Mouse (Mus musculus): Measurements from ENCODE around the gene Gm1123. TPM values are rescaled to one million over a fixed set of nuclear protein-coding genes. Genes with fewer than 3 reads are reported as not detected.

The Gm1123 gene
- total RNA-seq, 1 experiment, result not detected

DNA sequence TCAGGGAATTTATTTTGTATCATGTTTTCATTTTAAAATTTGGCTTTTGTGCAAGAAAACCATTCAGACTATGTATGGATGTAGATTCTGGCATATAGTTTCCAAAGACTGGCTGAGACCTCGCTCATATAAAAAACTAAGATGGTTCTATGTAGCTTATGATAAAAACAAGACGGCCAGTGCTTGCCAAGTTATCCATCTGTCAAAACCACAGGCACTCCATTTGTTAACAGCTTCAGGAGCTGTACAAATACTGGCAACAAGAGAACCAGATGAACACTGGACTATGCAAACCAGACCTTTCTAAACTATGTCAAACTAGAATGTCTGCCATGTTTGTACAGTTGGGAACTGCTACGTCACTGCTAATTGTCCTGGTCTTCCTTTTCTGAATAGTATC, 22.2 kb upstream of the Gm1123 start:
- Histone ChIP-seq H3K9me3 (ENCODE audit: control insufficient read depth, insufficient read depth, low read depth, low read length) (no peaks in the 10 kb centered on the region), H3K9ac (ENCODE audit: insufficient read depth, low read depth, low read length, poor library complexity, severe bottlenecking) (no peak overlapping the region), H3K4me3 (ENCODE audit: insufficient read depth in 1 of 2, low read depth in 1 of 2, low read length in 2 of 2, poor library complexity in 1 of 2, severe bottlenecking in 1 of 2) (no peak overlapping the region), H3K4me1 (ENCODE audit: control insufficient read depth in 2 of 2, insufficient read depth in 2 of 2, low read length in 2 of 2, poor library complexity in 1 of 2) (no peaks in the 10 kb centered on the region), H3K36me3 (ENCODE audit: control insufficient read depth, insufficient read depth, low read length, poor library complexity, severe bottlenecking) (peaks cover 24% of the 10 kb centered on the region), H3K27ac (ENCODE audit: insufficient read depth, low read depth, low read length, poor library complexity, severe bottlenecking) (no peak overlapping the region)
- TF ChIP-seq HCFC1 (IDR thresholded peaks at IDR 0.05; ENCODE audit: borderline replicate concordance, insufficient read depth, low read length), result no peak
- TF ChIP-seq CHD2 (IDR thresholded peaks at IDR 0.05; ENCODE audit: low read depth, low read length), result no peak
- no peak for TF ChIP-seq ZC3H11A (IDR thresholded peaks at IDR 0.05; ENCODE audit: borderline replicate concordance, low read depth, low read length)
- TF ChIP-seq MAFK (IDR thresholded peaks at IDR 0.05; ENCODE audit: insufficient read depth, low read depth, low read length), result no peak
- no peak for TF ChIP-seq ZNF384 (IDR thresholded peaks at IDR 0.05; ENCODE audit: low read depth, low read length)
- DNase-seq (ENCODE audit: low read depth, low spot score), result no peak
- in situ Hi-C loops (cut with MboI; ENCODE audit: low sequenced_read_pairs in 2 of 2, unreplicated experiment in 2 of 2), result loop anchor here in 1 of 2 experiments (25.0 kb wide), 1 partner anchor 180 kb away; the partner anchor contains the start of genes Cep70 and Faiml

DNA sequence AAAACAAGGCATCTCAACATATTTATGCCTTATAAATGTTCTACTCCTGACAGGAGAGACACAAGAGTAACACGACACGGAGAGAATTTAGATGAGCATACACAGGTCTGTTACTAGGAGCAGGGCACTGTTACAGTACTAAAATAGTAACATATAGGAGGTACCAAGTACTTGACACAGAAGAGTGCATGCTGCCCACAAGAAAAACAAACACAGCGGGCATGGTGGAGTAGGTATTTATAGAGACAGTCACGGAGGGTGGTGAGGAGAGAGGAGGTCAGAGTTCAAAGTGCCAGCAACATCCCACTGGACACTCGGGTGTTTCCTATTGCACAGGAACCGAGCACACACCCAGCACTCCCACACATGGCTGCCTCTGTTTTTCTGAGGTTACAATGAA, 14.2 kb upstream of the Gm1123 start:
- no peak overlapping the region for H3K9ac ChIP-seq (ENCODE audit: insufficient read depth, low read depth, low read length, poor library complexity, severe bottlenecking)
- H3K36me3 ChIP-seq (ENCODE audit: control insufficient read depth, insufficient read depth, low read length, poor library complexity, severe bottlenecking), result peaks cover 26% of the 10 kb centered on the region
- TF ChIP-seq ZNF384 (IDR thresholded peaks at IDR 0.05; ENCODE audit: low read depth, low read length), result no peak
- TF ChIP-seq MAFK (IDR thresholded peaks at IDR 0.05; ENCODE audit: insufficient read depth, low read depth, low read length), result no peak
- no peak for TF ChIP-seq CHD2 (IDR thresholded peaks at IDR 0.05; ENCODE audit: low read depth, low read length)
- TF ChIP-seq HCFC1 (IDR thresholded peaks at IDR 0.05; ENCODE audit: borderline replicate concordance, insufficient read depth, low read length), result no peak
- TF ChIP-seq ZC3H11A (IDR thresholded peaks at IDR 0.05; ENCODE audit: borderline replicate concordance, low read depth, low read length), result no peak
- no peak overlapping the region for H3K27ac ChIP-seq (ENCODE audit: insufficient read depth, low read depth, low read length, poor library complexity, severe bottlenecking)
- no peaks in the 10 kb centered on the region for H3K4me1 ChIP-seq (ENCODE audit: control insufficient read depth in 2 of 2, insufficient read depth in 2 of 2, low read length in 2 of 2, poor library complexity in 1 of 2)
- DNase-seq (ENCODE audit: low read depth, low spot score), result no peak
- in situ Hi-C loops (cut with MboI; ENCODE audit: low sequenced_read_pairs in 2 of 2, unreplicated experiment in 2 of 2), result loop anchor here in 1 of 2 experiments (25.0 kb wide), 1 partner anchor 188 kb away; the partner anchor contains the start of genes Cep70 and Faiml
- H3K4me3 ChIP-seq (ENCODE audit: insufficient read depth in 1 of 2, low read depth in 1 of 2, low read length in 2 of 2, poor library complexity in 1 of 2, severe bottlenecking in 1 of 2), result no peak overlapping the region
- H3K9me3 ChIP-seq (ENCODE audit: control insufficient read depth, insufficient read depth, low read depth, low read length), result no peaks in the 10 kb centered on the region

DNA sequence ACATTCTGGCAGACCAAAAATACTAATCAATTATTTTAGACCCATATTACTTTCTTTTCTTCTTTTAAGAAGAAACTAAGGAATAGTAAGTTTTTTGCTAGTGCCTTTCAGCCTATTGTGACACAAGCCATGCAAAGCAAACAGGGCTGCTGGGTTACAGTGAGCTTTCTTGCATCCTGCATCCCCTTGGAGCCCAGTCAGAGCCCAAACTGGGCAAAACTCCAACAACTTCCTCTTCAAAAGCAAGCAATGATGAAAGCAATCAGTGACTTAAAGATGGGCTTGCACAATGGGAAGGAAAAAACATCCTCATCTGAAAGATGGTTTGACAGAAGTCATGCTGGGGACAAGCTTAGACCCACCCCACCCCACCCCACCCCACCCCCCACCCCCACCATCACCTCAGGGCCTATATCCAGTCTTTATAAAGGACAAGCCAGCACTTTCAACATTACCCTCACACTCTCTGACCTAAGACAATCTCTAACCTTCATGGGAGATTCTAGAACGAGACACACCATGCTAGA, 13.3 kb upstream of the Gm1123 start:
- in situ Hi-C loops (cut with MboI; ENCODE audit: low sequenced_read_pairs in 2 of 2, unreplicated experiment in 2 of 2), result no loop called here
- H3K9me3 ChIP-seq (ENCODE audit: control insufficient read depth, insufficient read depth, low read depth, low read length), result no peaks in the 10 kb centered on the region
- no peak overlapping the region for H3K4me3 ChIP-seq (ENCODE audit: insufficient read depth in 1 of 2, low read depth in 1 of 2, low read length in 2 of 2, poor library complexity in 1 of 2, severe bottlenecking in 1 of 2)
- H3K9ac ChIP-seq (ENCODE audit: insufficient read depth, low read depth, low read length, poor library complexity, severe bottlenecking), result no peak overlapping the region
- H3K27ac ChIP-seq (ENCODE audit: insufficient read depth, low read depth, low read length, poor library complexity, severe bottlenecking), result no peak overlapping the region
- no peaks in the 10 kb centered on the region for H3K4me1 ChIP-seq (ENCODE audit: control insufficient read depth in 2 of 2, insufficient read depth in 2 of 2, low read length in 2 of 2, poor library complexity in 1 of 2)
- peaks cover 27% of the 10 kb centered on the region for H3K36me3 ChIP-seq (ENCODE audit: control insufficient read depth, insufficient read depth, low read length, poor library complexity, severe bottlenecking)
- DNase-seq (ENCODE audit: low read depth, low spot score), result no peak
- no peak for TF ChIP-seq ZNF384 (IDR thresholded peaks at IDR 0.05; ENCODE audit: low read depth, low read length)
- no peak for TF ChIP-seq CHD2 (IDR thresholded peaks at IDR 0.05; ENCODE audit: low read depth, low read length)
- no peak for TF ChIP-seq HCFC1 (IDR thresholded peaks at IDR 0.05; ENCODE audit: borderline replicate concordance, insufficient read depth, low read length)
- no peak for TF ChIP-seq ZC3H11A (IDR thresholded peaks at IDR 0.05; ENCODE audit: borderline replicate concordance, low read depth, low read length)
- TF ChIP-seq MAFK (IDR thresholded peaks at IDR 0.05; ENCODE audit: insufficient read depth, low read depth, low read length), result no peak

GRCm38 (mm10) chr9:99044761-99045160, 9.2 kb upstream of the Gm1123 start:
- Histone ChIP-seq H3K9me3 (ENCODE audit: control insufficient read depth, insufficient read depth, low read depth, low read length) (no peaks in the 10 kb centered on the region), H3K4me1 (ENCODE audit: control insufficient read depth in 2 of 2, insufficient read depth in 2 of 2, low read length in 2 of 2, poor library complexity in 1 of 2) (no peaks in the 10 kb centered on the region), H3K4me3 (ENCODE audit: insufficient read depth in 1 of 2, low read depth in 1 of 2, low read length in 2 of 2, poor library complexity in 1 of 2, severe bottlenecking in 1 of 2) (no peak overlapping the region), H3K9ac (ENCODE audit: insufficient read depth, low read depth, low read length, poor library complexity, severe bottlenecking) (no peak overlapping the region), H3K36me3 (ENCODE audit: control insufficient read depth, insufficient read depth, low read length, poor library complexity, severe bottlenecking) (peaks cover 29% of the 10 kb centered on the region), H3K27ac (ENCODE audit: insufficient read depth, low read depth, low read length, poor library complexity, severe bottlenecking) (no peak overlapping the region)
- TF ChIP-seq ZNF384 (IDR thresholded peaks at IDR 0.05; ENCODE audit: low read depth, low read length) (no peak), CHD2 (IDR thresholded peaks at IDR 0.05; ENCODE audit: low read depth, low read length) (no peak), ZC3H11A (IDR thresholded peaks at IDR 0.05; ENCODE audit: borderline replicate concordance, low read depth, low read length) (no peak), HCFC1 (IDR thresholded peaks at IDR 0.05; ENCODE audit: borderline replicate concordance, insufficient read depth, low read length) (no peak), MAFK (IDR thresholded peaks at IDR 0.05; ENCODE audit: insufficient read depth, low read depth, low read length) (no peak)
- in situ Hi-C loops (cut with MboI; ENCODE audit: low sequenced_read_pairs in 2 of 2, unreplicated experiment in 2 of 2), result no loop called here
- no peak for DNase-seq (ENCODE audit: low read depth, low spot score)

Measured in ES-E14 (cell line).